Mouse (Mus musculus) midbrain, postnatal 0 days (tissue): ENCODE measurements around the gene Pigl. TPM values are rescaled to one million over a fixed set of nuclear protein-coding genes. Genes with fewer than 3 reads are reported as not detected.

Experiments
- ATAC-seq: fragments of 200-750 bp; cut with Nextera tagmentation; 2 replicates; pipeline ENCODE4 v1.8.0; 2017; ENCODE audit warnings: moderate number of reproducible peaks, mild to moderate bottlenecking, moderate TSS enrichment, moderate library complexity; ENCODE audit not compliant: low FRiP score
- DNase-seq: peaks from one replicate; pipeline ENCODE4 v3.0.0-alpha.2; 2015; ENCODE audit warnings: low spot score
- H3K27ac ChIP-seq: fragments of 300-500 bp; sonication (generic); 2 replicates; pipeline ENCODE4 v1.5.1; 2014; ENCODE audit warnings: low read depth, mild to moderate bottlenecking, low read length, mixed read lengths
- H3K27me3 ChIP-seq: fragments of 300-500 bp; sonication (generic); 2 replicates; pipeline ENCODE4 v1.6.1; 2014; ENCODE audit warnings: low read length, control low read depth, mixed read lengths; ENCODE audit not compliant: insufficient read depth
- H3K36me3 ChIP-seq: fragments of 300-500 bp; sonication (generic); 2 replicates; pipeline ENCODE4 v1.6.1; 2014; ENCODE audit warnings: low read length, control low read depth, mixed read lengths; ENCODE audit not compliant: insufficient read depth
- H3K4me1 ChIP-seq: fragments of 300-500 bp; sonication (generic); 2 replicates; pipeline ENCODE4 v1.6.1; 2014; ENCODE audit warnings: mild to moderate bottlenecking, control low read depth, antibody characterized with exemption, low read length, mixed read lengths; ENCODE audit not compliant: insufficient read depth
- H3K4me2 ChIP-seq: fragments of 300-500 bp; sonication (generic); 2 replicates; pipeline ENCODE4 v1.6.1; 2014; ENCODE audit warnings: low read depth, mild to moderate bottlenecking, low read length, mixed read lengths; ENCODE audit not compliant: poor library complexity, severe bottlenecking
- H3K4me3 ChIP-seq: fragments of 300-500 bp; sonication (generic); 2 replicates; pipeline ENCODE4 v1.5.1; 2014; ENCODE audit warnings: low read depth, mild to moderate bottlenecking, low read length, moderate library complexity
- H3K9ac ChIP-seq: fragments of 300-500 bp; sonication (generic); replicated peaks from 2 replicates; pipeline ENCODE4 v1.6.1; 2014; ENCODE audit warnings: mild to moderate bottlenecking, low read length, moderate library complexity, mixed read lengths; ENCODE audit not compliant: poor library complexity, severe bottlenecking
- H3K9me3 ChIP-seq: fragments of 300-500 bp; sonication (generic); 2 replicates; pipeline ENCODE4 v1.6.1; 2016; ENCODE audit warnings: low read length, control low read depth
- CTCF ChIP-seq: IDR thresholded peaks from 2 replicates; pipeline ENCODE4 v1.5.1; 2016; ENCODE audit warnings: antibody characterized with exemption, mild to moderate bottlenecking
- WGBS: fragments of 180-500 bp; shearing (Covaris S2); extraction: QIAGEN DNeasy Blood & Tissue Kit; methylation state at CpG from one replicate; pipeline ENCODE4 v1.1.7; 2014; 5-methylcytosine and 5-hydroxymethylcytosine counted together
- polyA plus RNA-seq: library from polyadenylated mRNA; unstranded; fragments of >200 nt; fragmentation: Nextera tagmentation; extraction: Ambion mirVana; gene quantifications from 2 replicates; pipeline ENCODE4 v1.2.1, GENCODE M21; 2015
- total RNA-seq: library from RNA; depleted of rRNA; stranded (reverse); fragments of >200 nt; gene quantifications from 2 replicates; pipeline ENCODE4 v1.2.3, GENCODE M21; 2014

The Pigl gene
- total and polyA plus RNA-seq, 2 experiments from 2014 or later: 6.7 to 8.0 TPM

GRCm38 (mm10) chr11:62427105-62427504 lies 31.2 kb upstream of the Pigl start:
- Histone ChIP-seq H3K4me3 (no peak overlapping the region), H3K4me2 (no peak overlapping the region), H3K4me1 (no peaks in the 10 kb centered on the region), H3K27ac (no peak overlapping the region), H3K9ac (no peak overlapping the region), H3K9me3 (no peaks in the 10 kb centered on the region), H3K27me3 (no peaks in the 10 kb centered on the region), H3K36me3 (peaks cover 3% of the 10 kb centered on the region; the same call in 1 of the 2 replicates)
- 0 out of 2 replicates have a peak, but pooled peaks have one; percentile 9 for TF ChIP-seq CTCF
- DNase-seq (no peak), ATAC-seq (no peak)
- WGBS: 80% methylated on average over 2 of the region's 3 CpGs

- Histone ChIP-seq H3K27ac (no peak overlapping the region), H3K9ac (no peak overlapping the region), H3K4me3 (no peak overlapping the region), H3K27me3 (no peaks in the 10 kb centered on the region), H3K4me2 (no peak overlapping the region), H3K9me3 (no peaks in the 10 kb centered on the region), H3K4me1 (no peaks in the 10 kb centered on the region), H3K36me3 (no peaks in the 10 kb centered on the region; the same call in 1 of the 2 replicates)
- WGBS: 95% methylated on average over 2 of the region's 2 CpGs
- no peak for TF ChIP-seq CTCF
- ATAC-seq (no peak), DNase-seq (no peak)
These were observed 26.0 kb upstream of the Pigl start for GRCm38 (mm10) chr11:62432211-62432610.

- 96% methylated on average over 9 of the region's 9 CpGs for WGBS
- TF ChIP-seq CTCF: no peak
- ATAC-seq: no peak
These were observed 17.5 kb upstream of the Pigl start for GRCm38 (mm10) chr11:62440670-62441315.

GRCm38 (mm10) chr11:62445799-62446198 lies 12.5 kb upstream of the Pigl start:
- Histone ChIP-seq H3K36me3 (no peaks in the 10 kb centered on the region), H3K27me3 (no peaks in the 10 kb centered on the region), H3K9ac (no peak overlapping the region), H3K9me3 (no peaks in the 10 kb centered on the region), H3K4me2 (no peak overlapping the region), H3K4me1 (no peaks in the 10 kb centered on the region), H3K27ac (no peak overlapping the region), H3K4me3 (no peak overlapping the region)
- ATAC-seq (no peak), DNase-seq (no peak)
- TF ChIP-seq CTCF: no peak
- WGBS: 96% methylated on average over 3 of the region's 3 CpGs

More at GRCm38 (mm10) chr11:62440670-62441315, 17.5 kb upstream of the Pigl start:
- Histone ChIP-seq H3K4me2 (no peak overlapping the region), H3K9ac (no peak overlapping the region), H3K36me3 (no peaks in the 10 kb centered on the region), H3K9me3 (no peaks in the 10 kb centered on the region), H3K4me1 (no peaks in the 10 kb centered on the region), H3K27me3 (no peaks in the 10 kb centered on the region), H3K4me3 (no peak overlapping the region), H3K27ac (no peak overlapping the region)
- no peak for DNase-seq

- no peaks in the 10 kb centered on the region for H3K9me3 ChIP-seq
- no peak for TF ChIP-seq CTCF
- no peaks in the 10 kb centered on the region for H3K4me1 ChIP-seq
- no peaks in the 10 kb centered on the region for H3K36me3 ChIP-seq
- no peak overlapping the region for H3K4me2 ChIP-seq
- H3K27ac ChIP-seq: no peak overlapping the region
- ATAC-seq (no peak), DNase-seq (no peak)
- H3K4me3 ChIP-seq: no peak overlapping the region
- 90% methylated on average over 6 of the region's 6 CpGs for whole genome bisulfite sequencing
- H3K9ac ChIP-seq: no peak overlapping the region
- H3K27me3 ChIP-seq: no peaks in the 10 kb centered on the region
These were observed 9.3 kb upstream of the Pigl start for GRCm38 (mm10) chr11:62448971-62449370.

GRCm38 (mm10) chr11:62455193-62455592 lies 3.1 kb upstream of the Pigl start:
- no peak overlapping the region for H3K27ac ChIP-seq
- no peaks in the 10 kb centered on the region for H3K27me3 ChIP-seq
- H3K4me1 ChIP-seq: peaks cover 3% of the 10 kb centered on the region; the same call in 1 of the 2 replicates
- H3K4me2 ChIP-seq: peak overlapping the region; percentile 89
- no peak for TF ChIP-seq CTCF
- 73% methylated on average over 1 of the region's 1 CpGs for WGBS
- ATAC-seq (no peak), DNase-seq (no peak)
- no peaks in the 10 kb centered on the region for H3K9me3 ChIP-seq
- H3K4me3 ChIP-seq: no peak overlapping the region
- H3K9ac ChIP-seq: no peak overlapping the region
- H3K36me3 ChIP-seq: no peaks in the 10 kb centered on the region
